Mouse (Mus musculus): ENCODE results near the gene Clca2.

DNA sequence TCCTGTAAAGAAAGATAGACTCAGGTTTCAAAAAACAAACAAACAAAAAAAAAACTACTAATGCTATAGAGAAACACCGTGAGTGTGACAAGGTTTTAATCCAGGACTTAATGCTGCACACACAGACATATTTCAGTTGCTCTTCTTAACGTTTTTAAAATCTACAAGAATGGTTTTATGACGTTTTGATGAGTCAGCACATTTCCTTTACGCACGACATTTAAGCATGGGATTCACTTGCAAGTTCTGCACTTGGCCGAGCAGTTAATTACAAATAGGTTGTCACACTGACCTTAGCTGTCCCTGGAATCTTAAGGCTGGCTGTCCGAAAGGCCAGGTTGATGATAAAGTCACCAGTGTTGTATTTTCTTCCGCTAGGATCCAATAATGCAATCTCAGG is 18.3 kb downstream of the Clca2 start:
- no peak for TF ChIP-seq POLR2A (IDR thresholded peaks at IDR 0.05; ENCODE audit: extremely low read depth, insufficient read depth, low read length)
- no peak for TF ChIP-seq CTCF (IDR thresholded peaks at IDR 0.05; ENCODE audit: extremely low read depth, insufficient read depth, low read length)

Data from cortical plate, adult 2 months (tissue).